ENCODE assay signal across 10 mouse cellular contexts in genomic region chr14:8062076-8062475, GRCm38 (mm10). TPM values are rescaled to one million over a fixed set of nuclear protein-coding genes. Genes with fewer than 3 reads are reported as not detected.
DNase-seq lines count a peak whose midpoint lies in the region; ATAC-seq and TF ChIP-seq lines count a peak whose summit lies in the region.
"Had no signal": no experiment of that assay in that cellular context is flagged by ENCODE, and none has a peak within 500 bp of the region (broad histone marks: within the 10 kb centered on the region; RNA-seq: fewer than 3 reads in every experiment).

No protein-coding gene starts in this region.

- no peak; the same call in 1 of the 2 replicates for ATAC-seq in kidney, postnatal 0 days (replicated peaks; ENCODE audit: low FRiP score, low read depth)
- peak; percentile 59; the same call in 1 of the 2 replicates for ATAC-seq in hindbrain, embryonic 13.5 days (ENCODE audit: low FRiP score)
- ATAC-seq in neural tube, embryonic 14.5 days (ENCODE audit: low read depth) = 0 out of 2 replicates have a peak, but pooled peaks have one; percentile 46

- no peak for TF ChIP-seq CTCF in kidney, postnatal 0 days (IDR thresholded peaks at IDR 0.05; ENCODE audit: low read depth)
- TF ChIP-seq CTCF in cortical plate, adult 2 months (IDR thresholded peaks at IDR 0.05; ENCODE audit: extremely low read depth, insufficient read depth, low read length) = no peak

- H3K27ac ChIP-seq in kidney, postnatal 0 days = 0 out of 2 replicates have a peak overlapping the region, but pooled peaks have one; percentile 44
- H3K27ac ChIP-seq in cortical plate, adult 2 months (ENCODE audit: insufficient read depth, low read length) = peak overlapping the region; percentile 84
- H3K27ac ChIP-seq in hindbrain, embryonic 13.5 days = no peak overlapping the region
- H3K27ac ChIP-seq in neural tube, embryonic 14.5 days (ENCODE audit: low read depth, low read length) = no peak overlapping the region

- 32% methylated on average over 3 of the region's 3 CpGs for WGBS in kidney, postnatal 0 days
- WGBS in hindbrain, embryonic 13.5 days = 35% methylated on average over 3 of the region's 3 CpGs
- WGBS in neural tube, embryonic 14.5 days = 41% methylated on average over 3 of the region's 3 CpGs

- H3K36me3 ChIP-seq in kidney, postnatal 0 days (ENCODE audit: insufficient read depth, low read length) = no peaks in the 10 kb centered on the region
- H3K36me3 ChIP-seq in hindbrain, embryonic 13.5 days = peaks cover 6% of the 10 kb centered on the region
- H3K36me3 ChIP-seq in neural tube, embryonic 14.5 days (ENCODE audit: control insufficient read depth, insufficient read depth, low read length) = no peaks in the 10 kb centered on the region
- H3K36me3 ChIP-seq: heart, embryonic 12.5 days had no signal

- no peaks in the 10 kb centered on the region for H3K4me1 ChIP-seq in kidney, postnatal 0 days (replicated peaks; ENCODE audit: insufficient read depth, low read length)
- H3K4me1 ChIP-seq in cortical plate, adult 2 months (ENCODE audit: control insufficient read depth, insufficient read depth, low read length) = peaks cover 5% of the 10 kb centered on the region
- peaks cover 14% of the 10 kb centered on the region for H3K4me1 ChIP-seq in hindbrain, embryonic 13.5 days (replicated peaks)
- 0 out of 2 replicates have a peak, but pooled peaks cover 3% of the 10 kb centered on the region for H3K4me1 ChIP-seq in neural tube, embryonic 14.5 days (ENCODE audit: control insufficient read depth, insufficient read depth, low read length)

- no peaks in the 10 kb centered on the region for H3K27me3 ChIP-seq in kidney, postnatal 0 days (ENCODE audit: insufficient read depth, low read length)
- no peaks in the 10 kb centered on the region for H3K27me3 ChIP-seq in hindbrain, embryonic 13.5 days
- H3K27me3 ChIP-seq in neural tube, embryonic 14.5 days (ENCODE audit: control insufficient read depth, insufficient read depth, low read length) = no peaks in the 10 kb centered on the region
- H3K27me3 ChIP-seq: heart, embryonic 12.5 days had no signal

- no peak for TF ChIP-seq POLR2A in cortical plate, adult 2 months (IDR thresholded peaks at IDR 0.05; ENCODE audit: extremely low read depth, insufficient read depth, low read length)

- H3K9ac ChIP-seq in kidney, postnatal 0 days (ENCODE audit: low read depth, low read length) = no peak overlapping the region
- H3K9ac ChIP-seq in hindbrain, embryonic 13.5 days = no peak overlapping the region
- no peak overlapping the region for H3K9ac ChIP-seq in neural tube, embryonic 14.5 days (replicated peaks; ENCODE audit: low read depth, low read length)
- H3K9ac ChIP-seq: heart, embryonic 12.5 days had no signal

- DNase-seq in kidney, postnatal 0 days (ENCODE audit: low spot score) = peak; percentile 4
- DNase-seq in kidney, postnatal 25 days = no peak
- no peak for DNase-seq in ovary, postnatal 14 days (ENCODE audit: low spot score)
- DNase-seq in cerebellum, adult 8-10 months = no peak
- DNase-seq in thymus, postnatal 25 days = no peak
- DNase-seq: cerebellum, adult 9-10 months had no signal

- no peak overlapping the region for H3K4me2 ChIP-seq in kidney, postnatal 0 days (ENCODE audit: low read length)
- no peak overlapping the region for H3K4me2 ChIP-seq in hindbrain, embryonic 13.5 days
- H3K4me2 ChIP-seq in neural tube, embryonic 14.5 days (ENCODE audit: low read depth, low read length) = no peak overlapping the region
- H3K4me2 ChIP-seq: heart, embryonic 12.5 days had no signal

- H3K9me3 ChIP-seq in kidney, postnatal 0 days (replicated peaks; ENCODE audit: low read length) = no peaks in the 10 kb centered on the region
- H3K9me3 ChIP-seq in hindbrain, embryonic 13.5 days = no peaks in the 10 kb centered on the region
- H3K9me3 ChIP-seq in neural tube, embryonic 14.5 days (ENCODE audit: control insufficient read depth, low read length) = no peaks in the 10 kb centered on the region
- H3K9me3 ChIP-seq: heart, embryonic 12.5 days had no signal

- no peak overlapping the region for H3K4me3 ChIP-seq in kidney, postnatal 0 days (replicated peaks; ENCODE audit: low read depth, low read length)
- H3K4me3 ChIP-seq in cortical plate, adult 2 months (ENCODE audit: insufficient read depth, low read length) = no peak overlapping the region
- no peak overlapping the region for H3K4me3 ChIP-seq in hindbrain, embryonic 13.5 days
- no peak overlapping the region for H3K4me3 ChIP-seq in neural tube, embryonic 14.5 days (ENCODE audit: low read depth, low read length)
- H3K4me3 ChIP-seq: heart, embryonic 12.5 days had no signal

RNA-seq across cellular contexts. Expression of gene Rpp14, which starts 18.1 kb away (rescaled TPM):
- polyA plus RNA-seq in kidney, postnatal 0 days (2015; fragmentation: Nextera tagmentation; extraction: Ambion mirVana) = 58.9 and 61.8 TPM in 2 replicates
- 30.9 and 32.3 TPM in 2 replicates for polyA plus RNA-seq in cortical plate, adult 2 months (2012; rRNA removed)
- 47.4 and 48.0 TPM in 2 replicates for polyA plus RNA-seq in hindbrain, embryonic 13.5 days (2015; fragmentation: Nextera tagmentation; extraction: Ambion mirVana)
- polyA plus RNA-seq in neural tube, embryonic 14.5 days (2014; fragmentation: Nextera tagmentation; extraction: Ambion mirVana) = 54.0 and 55.3 TPM in 2 replicates

RNA-seq across cellular contexts. Expression of gene Pxk, which starts 35.9 kb away (rescaled TPM):
- 39.4 and 41.7 TPM in 2 replicates for polyA plus RNA-seq in kidney, postnatal 0 days (2015; fragmentation: Nextera tagmentation; extraction: Ambion mirVana)
- polyA plus RNA-seq in cortical plate, adult 2 months (2012; rRNA removed) = 39.4 and 41.6 TPM in 2 replicates
- 61.4 and 62.8 TPM in 2 replicates for polyA plus RNA-seq in hindbrain, embryonic 13.5 days (2015; fragmentation: Nextera tagmentation; extraction: Ambion mirVana)
- 76.5 and 85.0 TPM in 2 replicates for polyA plus RNA-seq in neural tube, embryonic 14.5 days (2014; fragmentation: Nextera tagmentation; extraction: Ambion mirVana)

RNA-seq across cellular contexts. Expression of gene Abhd6, which starts 59.4 kb away (rescaled TPM):
- 41.6 and 42.9 TPM in 2 replicates for polyA plus RNA-seq in kidney, postnatal 0 days (2015; fragmentation: Nextera tagmentation; extraction: Ambion mirVana)
- polyA plus RNA-seq in cortical plate, adult 2 months (2012; rRNA removed) = 53.3 and 55.5 TPM in 2 replicates
- polyA plus RNA-seq in hindbrain, embryonic 13.5 days (2015; fragmentation: Nextera tagmentation; extraction: Ambion mirVana) = 31.7 and 31.9 TPM in 2 replicates
- polyA plus RNA-seq in neural tube, embryonic 14.5 days (2014; fragmentation: Nextera tagmentation; extraction: Ambion mirVana) = 32.4 and 35.3 TPM in 2 replicates

Comparison
In these comparisons a context has a peak if more than half of its experiments do, and no peak if none do; other contexts are left out.
1. H3K27ac ChIP-seq: peak in kidney, postnatal 0 days (single experiment) and cortical plate, adult 2 months (single experiment); none in hindbrain, embryonic 13.5 days (single experiment) and neural tube, embryonic 14.5 days (single experiment).